Mouse (Mus musculus) heart, postnatal 25 days (tissue): Measurements from ENCODE around the gene Cmtm7. TPM values are rescaled to one million over a fixed set of nuclear protein-coding genes. Genes with fewer than 3 reads are reported as not detected.

Experiments used
- DNase-seq: peaks from one replicate; pipeline ENCODE4 v3.0.0; 2022; ENCODE audit warnings: low spot score
- intact Hi-C: fragments of 180-260 bp; cut with DNase I; formaldehyde crosslinking; loops from one replicate; pipeline ENCODE4 v1.15.1; 2025
- total RNA-seq, 2 experiments: library from RNA; stranded (reverse); gene quantifications; 2 replicates each; pipeline ENCODE4 v1.2.3; 2021

Cmtm7 gene
- total RNA-seq, 2 experiments from 2014 or later, result 14.0 to 14.1 TPM

DNA sequence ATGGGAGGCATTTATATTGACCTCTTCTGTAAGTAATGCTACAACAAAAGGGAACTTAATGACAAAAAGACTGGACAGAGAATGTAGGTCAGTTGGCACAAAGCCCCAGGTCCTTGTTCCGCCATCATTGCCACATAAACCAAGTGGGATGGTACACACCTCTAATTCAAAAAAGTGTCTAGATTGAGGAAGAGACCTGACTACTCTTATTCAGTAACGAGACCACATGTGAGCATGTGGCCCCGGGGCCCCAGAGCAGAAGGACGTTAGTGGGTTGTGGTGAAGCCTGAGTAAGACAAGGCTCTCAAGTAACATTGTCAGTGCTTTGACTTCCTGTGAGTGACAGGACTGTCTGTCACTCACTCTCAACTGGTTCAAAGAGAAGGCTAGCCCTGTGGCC is 11.4 kb downstream of the Cmtm7 start:
- DNase-seq, result no peak
- intact Hi-C loops, result no loop called here

DNA sequence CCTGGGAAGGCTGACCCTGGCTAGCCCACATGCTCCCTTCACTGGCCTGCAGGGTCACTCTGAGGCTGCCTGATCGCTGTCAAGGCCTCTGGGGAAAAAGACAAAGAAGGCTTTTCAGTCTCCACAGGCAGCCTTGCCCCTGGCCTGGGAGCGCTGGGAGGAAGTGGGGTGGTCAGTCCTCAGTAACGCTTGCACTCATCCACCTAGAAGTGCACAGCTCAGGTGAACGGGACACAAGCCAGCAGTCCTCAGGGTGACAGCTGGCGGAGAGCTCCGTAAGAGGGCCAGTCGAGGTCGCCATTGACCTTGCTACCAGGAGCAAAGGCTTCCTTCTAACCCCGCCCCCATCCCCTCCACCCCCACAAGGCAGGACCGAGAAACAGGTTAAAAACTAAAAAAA is 13.6 kb downstream of the Cmtm7 start:
- intact Hi-C loops, result no loop called here
- DNase-seq, result no peak

DNA sequence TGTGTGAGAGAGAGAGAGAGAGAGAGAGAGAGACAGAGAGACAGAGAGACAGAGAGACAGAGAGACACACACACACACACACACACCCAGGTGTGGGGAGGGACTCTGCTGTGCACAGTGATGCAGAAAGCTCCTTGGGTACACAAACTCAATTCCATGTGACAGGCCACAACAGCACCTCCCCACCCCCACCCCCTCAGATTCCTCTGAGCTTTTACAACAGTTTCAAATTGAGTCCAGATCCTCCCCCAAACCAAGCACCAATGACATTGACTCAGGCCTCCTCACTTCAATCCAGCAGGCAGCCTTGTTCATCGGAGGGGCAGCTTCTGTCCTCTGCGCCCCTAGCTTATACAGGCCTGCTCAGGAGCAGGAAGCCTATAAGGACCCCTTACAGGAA is 14.1 kb downstream of the Cmtm7 start:
- intact Hi-C loops, result no loop called here
- no peak for DNase-seq

DNA sequence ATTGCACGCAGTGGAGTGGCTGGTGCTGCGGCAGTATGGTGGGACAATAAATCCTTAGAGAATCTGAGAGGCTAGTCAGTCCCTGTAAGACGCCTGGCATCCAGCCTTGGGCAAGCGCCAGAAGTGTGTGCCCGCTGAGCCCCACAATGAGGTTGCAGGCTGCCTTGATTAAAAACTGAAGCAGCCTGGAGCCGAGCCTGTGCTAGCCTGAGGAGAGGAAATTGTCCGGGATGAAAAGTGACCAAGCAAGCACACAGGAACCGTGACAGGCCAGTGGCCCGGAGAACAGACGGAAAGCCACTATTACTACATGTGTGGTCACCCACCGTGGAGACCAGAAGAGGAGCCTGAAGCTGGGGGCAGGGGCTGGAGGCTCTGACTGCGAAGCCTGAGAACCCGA is 14.6 kb downstream of the Cmtm7 start:
- DNase-seq, result no peak
- intact Hi-C loops, result no loop called here

DNA sequence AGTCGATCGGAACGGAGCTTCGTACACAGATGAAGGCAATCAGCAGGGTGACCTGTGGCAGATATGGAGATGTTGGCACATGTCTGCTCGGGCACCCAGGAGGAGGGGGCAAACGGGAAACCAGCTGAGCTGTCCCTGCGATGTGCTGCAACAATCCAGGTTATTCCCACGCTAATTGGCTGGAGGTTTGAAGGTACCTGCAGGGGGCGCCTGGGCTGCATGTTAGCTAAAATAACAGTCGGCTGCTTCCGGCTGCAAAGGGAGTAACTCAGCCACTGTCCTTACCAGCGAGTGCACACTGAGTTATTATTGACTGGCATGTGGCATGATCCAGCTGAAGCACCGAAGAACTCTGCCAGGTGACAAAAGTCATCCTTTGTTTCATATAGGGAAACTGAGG is 18.3 kb downstream of the Cmtm7 start:
- intact Hi-C loops, result no loop called here
- DNase-seq, result no peak

- DNase-seq, result no peak
- intact Hi-C loops, result no loop called here
Observed at GRCm38 (mm10) chr9:114761848-114762247, 19.8 kb downstream of the Cmtm7 start.

DNA sequence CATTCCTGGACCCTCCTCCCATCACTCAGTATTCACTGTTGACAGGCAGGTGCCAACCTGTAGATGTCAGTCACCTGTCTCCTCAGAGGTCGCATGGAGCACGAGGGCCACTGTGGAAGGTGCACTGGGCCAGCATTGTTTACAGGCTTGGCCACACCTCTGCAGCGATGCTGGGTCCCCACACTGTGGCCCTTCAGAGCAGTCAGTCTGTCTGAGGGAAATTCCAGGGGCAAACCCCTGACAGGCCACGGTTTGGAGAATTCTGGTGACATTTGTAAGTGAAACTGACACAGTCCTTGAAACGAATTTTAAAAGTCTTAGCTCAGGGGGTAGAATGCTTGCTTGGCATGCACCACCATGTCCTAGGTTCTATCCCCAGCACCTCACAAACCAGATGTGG is 21.3 kb downstream of the Cmtm7 start:
- DNase-seq, result no peak
- intact Hi-C loops, result no loop called here

DNA sequence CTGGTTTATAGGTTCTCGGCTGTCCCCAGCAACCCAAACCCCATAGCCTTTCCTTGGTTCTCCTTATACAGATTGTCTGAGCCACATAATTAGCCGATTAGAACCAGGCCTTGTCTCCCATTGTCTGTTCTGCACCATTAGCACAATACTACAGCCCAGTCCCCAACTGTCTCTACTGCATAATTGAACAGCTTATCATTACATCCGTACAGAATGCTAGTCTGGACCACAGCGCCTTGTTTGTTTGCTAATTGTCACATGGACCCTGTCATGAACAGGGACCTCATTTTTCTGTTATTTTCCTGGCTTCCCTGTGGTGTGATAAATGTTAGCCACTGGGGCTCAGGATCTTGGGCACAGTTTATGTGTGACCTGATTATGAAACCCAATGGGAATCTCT is 21.8 kb downstream of the Cmtm7 start:
- intact Hi-C loops, result no loop called here
- DNase-seq, result no peak

- intact Hi-C loops, result no loop called here
- no peak for DNase-seq
Observed at GRCm38 (mm10) chr9:114758801-114759200, 22.9 kb downstream of the Cmtm7 start.

- no peak for DNase-seq
- intact Hi-C loops, result no loop called here
Observed at GRCm38 (mm10) chr9:114758272-114758671, 23.4 kb downstream of the Cmtm7 start.

- intact Hi-C loops, result loop anchor here (5.0 kb wide), 3 partner anchors 44 to 204 kb away; no protein-coding TSS in a partner anchor
- peak; percentile 83 for DNase-seq
Observed at GRCm38 (mm10) chr9:114752863-114753484, 28.7 kb downstream of the Cmtm7 start.

DNA sequence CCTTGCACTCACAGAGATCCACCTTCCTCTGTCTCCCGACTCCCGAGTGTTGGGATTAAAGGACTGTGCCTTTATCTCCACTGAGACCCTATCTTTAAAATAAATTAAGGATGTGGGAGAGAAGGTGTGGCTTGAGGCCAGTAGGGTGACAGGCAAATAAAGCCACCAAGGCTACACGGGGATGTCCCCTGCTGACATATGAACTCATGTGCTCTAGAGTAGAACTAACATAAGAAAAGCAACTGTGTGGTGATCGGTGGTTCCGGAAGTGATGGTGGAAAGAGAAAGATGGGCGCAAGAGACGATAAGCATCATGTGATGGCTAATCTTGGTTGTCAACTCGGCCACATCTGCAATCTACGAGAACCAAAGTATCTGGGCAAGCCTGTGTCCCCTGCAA is 29.3 kb downstream of the Cmtm7 start:
- DNase-seq, result no peak
- intact Hi-C loops, result loop anchor here (5.0 kb wide), 3 partner anchors 45 to 205 kb away; no protein-coding TSS in a partner anchor

DNA sequence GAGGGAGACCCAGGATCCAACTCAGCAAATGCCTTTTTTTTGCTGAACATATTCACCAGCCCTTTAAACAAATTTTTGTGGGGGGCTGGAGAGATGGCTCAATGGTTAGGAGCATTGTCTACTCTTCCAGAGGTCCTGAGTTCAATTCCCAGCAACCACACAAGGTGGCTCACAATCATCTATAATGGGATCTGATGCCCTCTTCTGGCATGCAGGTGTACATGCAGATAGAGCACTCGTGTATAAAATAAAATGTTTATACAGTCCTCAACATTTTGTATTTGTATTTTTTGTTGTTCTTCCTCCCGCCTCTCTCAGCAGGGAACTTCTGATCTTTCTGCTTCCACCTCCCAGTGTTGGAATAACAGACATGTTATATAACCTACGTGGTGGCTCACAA is 30.1 kb downstream of the Cmtm7 start:
- intact Hi-C loops, result loop anchor here (5.0 kb wide), 3 partner anchors 46 to 206 kb away; no protein-coding TSS in a partner anchor

GRCm38 (mm10) chr9:114747466-114747865 is 34.2 kb downstream of the Cmtm7 start:
- no peak for DNase-seq
- intact Hi-C loops, result no loop called here

More for the DNA sequence above, 30.1 kb downstream of the Cmtm7 start:
- DNase-seq, result no peak

DNA sequence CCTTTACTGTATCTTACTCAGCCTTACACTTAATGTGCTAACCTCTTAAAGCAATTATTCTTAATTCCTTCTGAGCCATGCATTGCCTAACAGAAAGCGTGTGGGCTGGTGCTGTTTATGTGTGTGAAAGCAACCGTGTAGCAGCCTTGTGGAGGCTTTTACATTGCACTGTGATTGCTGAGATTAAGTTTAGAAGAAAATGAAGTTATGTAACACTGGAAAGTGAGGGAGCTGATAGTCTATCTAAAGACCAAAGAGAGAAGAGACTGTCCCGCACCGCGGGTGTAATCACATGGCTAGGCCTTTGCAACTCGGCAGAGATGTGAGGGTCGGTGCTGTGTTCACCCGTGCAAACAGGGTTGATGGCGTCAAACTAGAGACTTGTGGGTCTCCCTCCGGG is 34.6 kb downstream of the Cmtm7 start:
- DNase-seq, result no peak
- intact Hi-C loops, result no loop called here

GRCm38 (mm10) chr9:114745654-114746053 is 36.0 kb downstream of the Cmtm7 start:
- intact Hi-C loops, result no loop called here
- DNase-seq, result no peak

DNA sequence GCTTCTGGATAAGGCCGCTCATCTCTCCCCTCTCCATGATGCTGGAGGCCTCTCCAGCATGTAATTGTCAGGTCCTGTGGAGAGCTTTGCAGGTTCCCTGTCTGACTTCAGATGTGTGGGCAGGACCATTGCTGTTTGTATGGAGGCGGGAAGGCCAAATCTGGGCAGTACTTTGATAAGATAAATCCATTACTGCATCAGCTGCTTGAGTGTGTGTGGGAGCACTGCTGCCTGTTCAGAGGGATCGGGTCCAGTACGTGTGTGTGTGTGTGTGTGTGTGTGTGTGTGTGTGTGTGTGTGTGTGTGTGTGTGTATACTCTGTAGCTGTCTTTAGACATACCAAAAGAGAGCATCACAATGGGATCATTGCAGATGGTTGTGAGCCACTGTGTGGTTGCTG is 36.5 kb downstream of the Cmtm7 start:
- DNase-seq, result no peak
- intact Hi-C loops, result no loop called here

DNA sequence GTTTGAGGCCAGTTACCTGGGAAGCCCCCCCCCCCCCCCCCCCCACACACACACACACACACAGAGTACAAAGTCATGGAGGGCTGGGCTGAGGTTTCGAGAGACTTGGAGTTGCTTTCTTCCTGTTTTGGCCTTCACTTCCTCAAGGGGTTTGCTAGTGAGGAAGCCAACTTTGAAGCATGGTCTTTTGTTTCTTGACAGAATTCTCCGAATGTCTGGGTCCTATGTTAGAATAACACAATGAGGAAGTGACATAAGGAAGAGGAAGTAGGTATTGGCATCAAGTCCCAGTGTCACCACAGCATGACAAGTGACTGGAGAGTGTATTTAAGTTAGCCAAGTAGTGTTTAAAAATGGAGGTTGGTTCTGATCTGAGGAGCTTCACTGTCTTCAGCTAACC is 38.9 kb downstream of the Cmtm7 start:
- intact Hi-C loops, result no loop called here
- DNase-seq, result no peak

DNA sequence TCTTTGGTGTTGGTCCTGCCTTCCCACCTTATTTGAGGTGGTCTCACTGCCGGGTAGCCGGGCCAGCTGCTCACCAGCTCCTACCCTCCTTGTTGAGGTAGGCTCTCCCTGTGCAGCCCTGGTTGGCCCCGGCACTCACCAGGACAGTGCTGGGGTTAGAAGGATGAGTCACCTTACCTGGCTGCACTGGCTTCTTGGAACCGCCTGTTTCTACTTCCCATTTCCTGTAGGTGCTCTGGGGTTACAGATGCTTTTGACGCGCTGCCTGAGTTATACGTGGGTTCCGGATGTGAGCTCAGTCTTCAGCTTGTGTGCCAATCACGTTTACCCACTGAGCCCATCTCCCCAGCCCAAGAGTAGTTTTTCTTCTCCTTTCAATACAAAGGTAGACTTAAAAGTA is 41.3 kb downstream of the Cmtm7 start:
- DNase-seq, result no peak
- intact Hi-C loops, result no loop called here

GRCm38 (mm10) chr9:114736442-114736841 is 45.2 kb downstream of the Cmtm7 start:
- intact Hi-C loops, result no loop called here
- DNase-seq, result no peak

- intact Hi-C loops, result no loop called here
- no peak for DNase-seq
Observed at GRCm38 (mm10) chr9:114733238-114733637, 48.4 kb downstream of the Cmtm7 start.
